Mouse (Mus musculus) embryonic facial prominence, embryonic 10.5 days (tissue): Measurements from ENCODE around the gene Ctnna3. TPM values are rescaled to one million over a fixed set of nuclear protein-coding genes. Genes with fewer than 3 reads are reported as not detected.
"Not testable (repeated sequence)": the region's sequence is repeated elsewhere in the genome, so short reads cannot be mapped to it uniquely, and the experiment has no call there.

ENCODE experiments used
- DNase-seq: peaks from one replicate; pipeline ENCODE4 v3.0.0-alpha.2; 2017; ENCODE audit warnings: low spot score
- H3K27ac ChIP-seq: fragments of 300-500 bp; sonication (generic); replicated peaks from 2 replicates; pipeline ENCODE4 v1.5.1; 2016; ENCODE audit warnings: mild to moderate bottlenecking
- H3K27me3 ChIP-seq: fragments of 300-500 bp; sonication (generic); replicated peaks from 2 replicates; pipeline ENCODE4 v1.6.1; 2016; ENCODE audit warnings: low read depth, mild to moderate bottlenecking; ENCODE audit not compliant: poor library complexity, severe bottlenecking
- H3K36me3 ChIP-seq: fragments of 300-500 bp; sonication (generic); replicated peaks from 2 replicates; pipeline ENCODE4 v1.6.1; 2016; ENCODE audit warnings: mild to moderate bottlenecking, moderate library complexity
- H3K4me1 ChIP-seq: fragments of 300-500 bp; sonication (generic); 2 replicates; pipeline ENCODE4 v1.6.1; 2016
- H3K4me3 ChIP-seq: fragments of 300-500 bp; sonication (generic); 2 replicates; pipeline ENCODE4 v1.5.1; 2016; ENCODE audit warnings: mild to moderate bottlenecking, moderate library complexity
- H3K9me3 ChIP-seq: fragments of 300-500 bp; sonication (generic); 2 replicates; pipeline ENCODE4 v1.6.1; 2016; ENCODE audit warnings: mild to moderate bottlenecking
- WGBS: fragments of 180-500 bp; shearing (Covaris S2); methylation state at CpG from one replicate; pipeline ENCODE4 v1.1.7; 2016; 5-methylcytosine and 5-hydroxymethylcytosine counted together
- polyA plus RNA-seq: library from polyadenylated mRNA; unstranded; fragments of >200 nt; fragmentation: Nextera tagmentation; extraction: Ambion mirVana; gene quantifications from 2 replicates; pipeline ENCODE4 v1.2.1, GENCODE M21; 2016

Ctnna3 gene
- polyA plus RNA-seq, 1 experiment from 2014 or later: 0.22 TPM

- peak; percentile 98 for DNase-seq
- H3K4me1 ChIP-seq: peaks cover 13% of the 10 kb centered on the region
- H3K27me3 ChIP-seq: no peaks in the 10 kb centered on the region
- H3K4me3 ChIP-seq: peak overlapping the region; percentile 78
- peak overlapping the region; percentile 93 for H3K27ac ChIP-seq
- under 1% methylated on average over 34 of the region's 34 CpGs for WGBS
- H3K9me3 ChIP-seq: no peaks in the 10 kb centered on the region
- no peaks in the 10 kb centered on the region for H3K36me3 ChIP-seq
Measured at GRCm38 (mm10) chr10:63429380-63429779, 518 bp upstream of the Ctnna3 start.

GRCm38 (mm10) chr10:63431221-63431736 lies 1.4 kb downstream of the Ctnna3 start:
- H3K4me1 ChIP-seq: peaks cover 13% of the 10 kb centered on the region
- no peak overlapping the region for H3K4me3 ChIP-seq
- no peaks in the 10 kb centered on the region for H3K27me3 ChIP-seq
- H3K27ac ChIP-seq: no peak overlapping the region
- no peak for DNase-seq
- H3K9me3 ChIP-seq: no peaks in the 10 kb centered on the region
- no peaks in the 10 kb centered on the region for H3K36me3 ChIP-seq
- WGBS: 90% methylated on average over 7 of the region's 7 CpGs

GRCm38 (mm10) chr10:63432099-63432498 lies 2.2 kb downstream of the Ctnna3 start:
- WGBS: 90% methylated on average over 8 of the region's 8 CpGs
- no peaks in the 10 kb centered on the region for H3K9me3 ChIP-seq
- DNase-seq: no peak
- H3K4me3 ChIP-seq: no peak overlapping the region
- no peaks in the 10 kb centered on the region for H3K27me3 ChIP-seq
- no peak overlapping the region for H3K27ac ChIP-seq
- no peaks in the 10 kb centered on the region for H3K36me3 ChIP-seq
- H3K4me1 ChIP-seq: peaks cover 8% of the 10 kb centered on the region

GRCm38 (mm10) chr10:63432887-63433286 lies 3.0 kb downstream of the Ctnna3 start:
- whole genome bisulfite sequencing: 87% methylated on average over 2 of the region's 2 CpGs
- no peak for DNase-seq
- H3K36me3 ChIP-seq: no peaks in the 10 kb centered on the region
- H3K27me3 ChIP-seq: no peaks in the 10 kb centered on the region
- H3K4me1 ChIP-seq: peaks cover 6% of the 10 kb centered on the region; the same call in 1 of the 2 replicates
- no peaks in the 10 kb centered on the region for H3K9me3 ChIP-seq
- H3K27ac ChIP-seq: no peak overlapping the region
- no peak overlapping the region for H3K4me3 ChIP-seq

GRCm38 (mm10) chr10:63438736-63439262 lies 8.9 kb downstream of the Ctnna3 start:
- Histone ChIP-seq H3K27ac (no peak overlapping the region), H3K9me3 (no peaks in the 10 kb centered on the region), H3K36me3 (no peaks in the 10 kb centered on the region), H3K4me3 (no peak overlapping the region), H3K4me1 (no peaks in the 10 kb centered on the region), H3K27me3 (no peaks in the 10 kb centered on the region)
- no peak for DNase-seq

- no peaks in the 10 kb centered on the region for H3K9me3 ChIP-seq
- WGBS: 73% methylated on average over 7 of the region's 7 CpGs
- H3K27me3 ChIP-seq: no peaks in the 10 kb centered on the region
- H3K4me3 ChIP-seq: no peak overlapping the region
- no peak overlapping the region for H3K27ac ChIP-seq
- no peaks in the 10 kb centered on the region for H3K4me1 ChIP-seq
- no peaks in the 10 kb centered on the region for H3K36me3 ChIP-seq
- DNase-seq: no peak
Measured at GRCm38 (mm10) chr10:63439694-63440228, 9.9 kb downstream of the Ctnna3 start.

GRCm38 (mm10) chr10:63444602-63445387 lies 14.9 kb downstream of the Ctnna3 start:
- H3K27ac ChIP-seq, DNase-seq, H3K4me1 ChIP-seq, H3K4me3 ChIP-seq, H3K36me3 ChIP-seq, H3K27me3 ChIP-seq, H3K9me3 ChIP-seq: not testable (repeated sequence)
- WGBS: 88% methylated on average over 13 of the region's 13 CpGs

- DNase-seq: no peak
- 87% methylated on average over 4 of the region's 4 CpGs for WGBS
- H3K27ac ChIP-seq: no peak overlapping the region
- H3K9me3 ChIP-seq: no peaks in the 10 kb centered on the region
- no peaks in the 10 kb centered on the region for H3K27me3 ChIP-seq
- H3K4me1 ChIP-seq: no peaks in the 10 kb centered on the region
- no peaks in the 10 kb centered on the region for H3K36me3 ChIP-seq
- H3K4me3 ChIP-seq: no peak overlapping the region
Measured at GRCm38 (mm10) chr10:63453926-63454325, 24.0 kb downstream of the Ctnna3 start.

- DNase-seq: no peak
- Histone ChIP-seq H3K4me1 (no peaks in the 10 kb centered on the region), H3K27ac (no peak overlapping the region), H3K4me3 (no peak overlapping the region), H3K36me3 (no peaks in the 10 kb centered on the region), H3K27me3 (no peaks in the 10 kb centered on the region), H3K9me3 (no peaks in the 10 kb centered on the region)
- 64% methylated on average over 8 of the region's 8 CpGs for WGBS
Measured at GRCm38 (mm10) chr10:63455110-63455878, 25.4 kb downstream of the Ctnna3 start.

- H3K4me3 ChIP-seq: no peak overlapping the region
- H3K27ac ChIP-seq: no peak overlapping the region
- no peaks in the 10 kb centered on the region for H3K27me3 ChIP-seq
- H3K36me3 ChIP-seq: no peaks in the 10 kb centered on the region
- WGBS: 87% methylated on average over 17 of the region's 17 CpGs
- no peaks in the 10 kb centered on the region for H3K4me1 ChIP-seq
- H3K9me3 ChIP-seq: no peaks in the 10 kb centered on the region
- no peak for DNase-seq
Measured at GRCm38 (mm10) chr10:63457292-63458128, 27.6 kb downstream of the Ctnna3 start.

GRCm38 (mm10) chr10:63460935-63461334 lies 31.0 kb downstream of the Ctnna3 start:
- WGBS: 77% methylated on average over 5 of the region's 5 CpGs
- H3K4me1 ChIP-seq: no peaks in the 10 kb centered on the region
- no peak overlapping the region for H3K4me3 ChIP-seq
- no peaks in the 10 kb centered on the region for H3K9me3 ChIP-seq
- no peaks in the 10 kb centered on the region for H3K36me3 ChIP-seq
- no peak overlapping the region for H3K27ac ChIP-seq
- DNase-seq: no peak
- no peaks in the 10 kb centered on the region for H3K27me3 ChIP-seq

- Histone ChIP-seq H3K36me3 (no peaks in the 10 kb centered on the region), H3K27ac (no peak overlapping the region), H3K4me3 (no peak overlapping the region), H3K9me3 (no peaks in the 10 kb centered on the region), H3K4me1 (no peaks in the 10 kb centered on the region), H3K27me3 (no peaks in the 10 kb centered on the region)
- 51% methylated on average over 6 of the region's 6 CpGs for WGBS
- DNase-seq: no peak
Measured at GRCm38 (mm10) chr10:63472473-63472872, 42.6 kb downstream of the Ctnna3 start.
